Mouse (Mus musculus): ENCODE results near the gene Ddx39b. TPM values are rescaled to one million over a fixed set of nuclear protein-coding genes. Genes with fewer than 3 reads are reported as not detected.

Ddx39b gene
- polyA plus RNA-seq, 1 experiment from 2014 or later, result 213 TPM

Small RNAs within 50 kb of the gene (microRNA-seq; reads per million reads assigned to microRNA genes)
- gene Mir6973a (not detected), gene Mir6974 (not detected), gene Mir6975 (2.3 reads per million, percentile 3 among the genes with 10 or more reads in this experiment), gene Mir8094 (not detected)

Other genes with a start within 250 kb of the Ddx39b start
- 43.0 and 89.7 TPM in 2 replicates for gene Vars, start 240.8 kb upstream of the Ddx39b start, polyA plus RNA-seq (2015; fragmentation: Nextera tagmentation; extraction: Ambion mirVana)
- 0.24 and 0.31 TPM in 2 replicates for gene Vwa7, start 225.2 kb upstream of the Ddx39b start, polyA plus RNA-seq (2015; fragmentation: Nextera tagmentation; extraction: Ambion mirVana)
- gene Sapcd1, start 213.7 kb upstream of the Ddx39b start, polyA plus RNA-seq (2015; fragmentation: Nextera tagmentation; extraction: Ambion mirVana), result 1.4 and 2.8 TPM in 2 replicates
- 2.7 and 3.8 TPM in 2 replicates for gene Msh5, start 195.0 kb upstream of the Ddx39b start, polyA plus RNA-seq (2015; fragmentation: Nextera tagmentation; extraction: Ambion mirVana)
- 307 and 332 TPM in 2 replicates for gene Clic1, start 191.8 kb upstream of the Ddx39b start, polyA plus RNA-seq (2015; fragmentation: Nextera tagmentation; extraction: Ambion mirVana)
- gene Ddah2, start 182.7 kb upstream of the Ddx39b start, polyA plus RNA-seq (2015; fragmentation: Nextera tagmentation; extraction: Ambion mirVana), result 168 and 202 TPM in 2 replicates
- gene Ly6g6c, start 176.4 kb upstream of the Ddx39b start, polyA plus RNA-seq (2015; fragmentation: Nextera tagmentation; extraction: Ambion mirVana), result 0.14 TPM in 1 of 2 replicates, not detected in the other
- 0.77 and 0.81 TPM in 2 replicates for gene Mpig6b, start 175.6 kb upstream of the Ddx39b start, polyA plus RNA-seq (2015; fragmentation: Nextera tagmentation; extraction: Ambion mirVana)
- 0.29 and 0.31 TPM in 2 replicates for gene Ly6g6e, start 164.8 kb upstream of the Ddx39b start, polyA plus RNA-seq (2015; fragmentation: Nextera tagmentation; extraction: Ambion mirVana)
- 2.2 and 2.4 TPM in 2 replicates for gene Ly6g6d, start 163.7 kb upstream of the Ddx39b start, polyA plus RNA-seq (2015; fragmentation: Nextera tagmentation; extraction: Ambion mirVana)
- 0.16 and 0.29 TPM in 2 replicates for gene Ly6g6f, start 156.1 kb upstream of the Ddx39b start, polyA plus RNA-seq (2015; fragmentation: Nextera tagmentation; extraction: Ambion mirVana)
- gene Abhd16a, start 152.5 kb upstream of the Ddx39b start, polyA plus RNA-seq (2015; fragmentation: Nextera tagmentation; extraction: Ambion mirVana), result 64.7 and 80.1 TPM in 2 replicates
- gene Ly6g5c, start 133.5 kb upstream of the Ddx39b start, polyA plus RNA-seq (2015; fragmentation: Nextera tagmentation; extraction: Ambion mirVana), result 0.41 TPM in 1 of 2 replicates, not detected in the other
- gene Ly6g5b, start 126.3 kb upstream of the Ddx39b start, polyA plus RNA-seq (2015; fragmentation: Nextera tagmentation; extraction: Ambion mirVana), result 0.31 and 0.66 TPM in 2 replicates
- 10.0 and 13.8 TPM in 2 replicates for gene Gpank1, start 120.3 kb upstream of the Ddx39b start, polyA plus RNA-seq (2015; fragmentation: Nextera tagmentation; extraction: Ambion mirVana)
- 200 and 211 TPM in 2 replicates for gene Csnk2b, start 119.7 kb upstream of the Ddx39b start, polyA plus RNA-seq (2015; fragmentation: Nextera tagmentation; extraction: Ambion mirVana)
- 10.1 and 11.2 TPM in 2 replicates for gene D17H6S53E, start 115.4 kb upstream of the Ddx39b start, polyA plus RNA-seq (2015; fragmentation: Nextera tagmentation; extraction: Ambion mirVana)
- 0.57 and 4.7 TPM in 2 replicates for gene Apom, start 109.7 kb upstream of the Ddx39b start, polyA plus RNA-seq (2015; fragmentation: Nextera tagmentation; extraction: Ambion mirVana)
- gene Bag6, start 106.6 kb upstream of the Ddx39b start, polyA plus RNA-seq (2015; fragmentation: Nextera tagmentation; extraction: Ambion mirVana), result 40.8 and 44.0 TPM in 2 replicates
- 95.1 and 142 TPM in 2 replicates for gene Prrc2a, start 76.8 kb upstream of the Ddx39b start, polyA plus RNA-seq (2015; fragmentation: Nextera tagmentation; extraction: Ambion mirVana)
- gene Aif1, start 65.7 kb upstream of the Ddx39b start, polyA plus RNA-seq (2015; fragmentation: Nextera tagmentation; extraction: Ambion mirVana), result 7.5 and 9.6 TPM in 2 replicates
- 8.1 and 12.2 TPM in 2 replicates for gene Lst1, start 53.3 kb upstream of the Ddx39b start, polyA plus RNA-seq (2015; fragmentation: Nextera tagmentation; extraction: Ambion mirVana)
- 1.5 and 4.8 TPM in 2 replicates for gene Ltb, start 47.3 kb upstream of the Ddx39b start, polyA plus RNA-seq (2015; fragmentation: Nextera tagmentation; extraction: Ambion mirVana)
- gene Tnf, start 39.7 kb upstream of the Ddx39b start, polyA plus RNA-seq (2015; fragmentation: Nextera tagmentation; extraction: Ambion mirVana), result 0.43 TPM in 1 of 2 replicates, not detected in the other
- 0.09 and 0.62 TPM in 2 replicates for gene Lta, start 36.4 kb upstream of the Ddx39b start, polyA plus RNA-seq (2015; fragmentation: Nextera tagmentation; extraction: Ambion mirVana)
- 0.35 and 0.48 TPM in 2 replicates for gene Gm16181, start 20.9 kb upstream of the Ddx39b start, polyA plus RNA-seq (2015; fragmentation: Nextera tagmentation; extraction: Ambion mirVana)
- 8.9 and 9.4 TPM in 2 replicates for gene Atp6v1g2, start 8.1 kb upstream of the Ddx39b start, polyA plus RNA-seq (2015; fragmentation: Nextera tagmentation; extraction: Ambion mirVana)
- gene Nfkbil1, start 6.0 kb upstream of the Ddx39b start, polyA plus RNA-seq (2015; fragmentation: Nextera tagmentation; extraction: Ambion mirVana), result 7.8 and 9.1 TPM in 2 replicates
- gene H2-D1, start 21.0 kb downstream of the Ddx39b start, polyA plus RNA-seq (2015; fragmentation: Nextera tagmentation; extraction: Ambion mirVana), result 56.6 and 101 TPM in 2 replicates
- gene H2-Q1, start 78.7 kb downstream of the Ddx39b start, polyA plus RNA-seq (2015; fragmentation: Nextera tagmentation; extraction: Ambion mirVana), result 0.06 and 0.09 TPM in 2 replicates
- gene H2-Q2, start 100.5 kb downstream of the Ddx39b start, polyA plus RNA-seq (2015; fragmentation: Nextera tagmentation; extraction: Ambion mirVana), result 1.3 and 1.6 TPM in 2 replicates
- gene H2-Q4, start 137.9 kb downstream of the Ddx39b start, polyA plus RNA-seq (2015; fragmentation: Nextera tagmentation; extraction: Ambion mirVana), result 2.1 and 5.5 TPM in 2 replicates
- gene H2-Q6, start 183.1 kb downstream of the Ddx39b start, polyA plus RNA-seq (2015; fragmentation: Nextera tagmentation; extraction: Ambion mirVana), result 0.43 and 1.8 TPM in 2 replicates
- gene H2-Q7, start 197.4 kb downstream of the Ddx39b start, polyA plus RNA-seq (2015; fragmentation: Nextera tagmentation; extraction: Ambion mirVana), result 0.98 and 4.0 TPM in 2 replicates
- gene H2-Q10, start 228.3 kb downstream of the Ddx39b start, polyA plus RNA-seq (2015; fragmentation: Nextera tagmentation; extraction: Ambion mirVana), result 0.58 and 2.5 TPM in 2 replicates